Mouse (Mus musculus) retina, postnatal 1 day (tissue): ENCODE results near the gene Clip3.
A peak's percentile ranks its signal among the peaks of the same experiment; 100 is the strongest.

Experiments
- DNase-seq: peaks from one replicate; pipeline ENCODE4 v3.0.0-alpha.2; 2012

The Clip3 gene

GRCm38 (mm10) chr7:30291215-30292131, at the start of gene Clip3:
TSS of gene Clip3 (plus strand) at chr7:30291728.
- DNase-seq, result peak; percentile 92

- DNase-seq, result no peak
Measured at GRCm38 (mm10) chr7:30251956-30252954, 39.3 kb upstream of the Clip3 start.

DNA sequence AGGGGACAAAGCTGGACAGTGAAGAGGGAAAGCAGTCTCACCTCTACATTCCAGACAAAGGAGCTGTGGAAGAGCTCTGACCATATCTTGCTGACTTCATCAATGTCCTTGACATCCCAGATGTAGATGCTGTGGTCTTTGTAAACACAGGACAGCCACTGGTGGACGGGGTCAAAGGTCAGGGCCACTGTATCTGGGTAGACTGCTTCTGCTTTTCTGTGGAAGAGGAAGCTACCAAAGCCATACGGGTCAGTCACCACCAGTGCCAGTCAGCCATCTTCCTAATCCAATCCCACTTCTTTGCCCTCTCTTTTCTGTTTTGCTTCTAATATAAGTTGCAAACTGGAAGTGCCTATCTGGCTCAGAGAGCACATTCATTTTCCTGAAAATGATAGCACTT, 26.5 kb upstream of the Clip3 start:
- DNase-seq, result no peak

GRCm38 (mm10) chr7:30265531-30265930, 26.0 kb upstream of the Clip3 start:
- no peak for DNase-seq

DNA sequence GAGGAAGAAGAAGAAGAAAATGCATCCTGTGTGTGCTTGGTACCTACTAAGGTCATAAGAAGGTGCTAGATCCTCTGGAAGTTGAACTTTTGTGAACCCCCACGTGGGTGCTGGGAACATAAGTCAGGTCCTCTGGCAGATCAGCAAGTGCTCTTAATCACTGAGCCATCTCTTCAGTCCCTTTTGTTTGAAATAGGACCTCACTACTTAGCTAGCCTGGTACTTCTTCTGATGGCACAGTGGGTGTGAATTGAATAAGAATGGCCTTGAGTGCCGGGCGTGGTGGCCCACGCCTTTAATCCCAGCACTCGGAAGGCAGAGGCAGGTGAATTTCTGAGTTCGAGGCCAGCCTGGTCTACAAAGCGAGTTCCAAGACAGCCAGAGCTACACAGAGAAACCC, 25.6 kb upstream of the Clip3 start:
- DNase-seq, result no peak

- no peak for DNase-seq
Measured at GRCm38 (mm10) chr7:30266780-30267179, 24.7 kb upstream of the Clip3 start.

DNA sequence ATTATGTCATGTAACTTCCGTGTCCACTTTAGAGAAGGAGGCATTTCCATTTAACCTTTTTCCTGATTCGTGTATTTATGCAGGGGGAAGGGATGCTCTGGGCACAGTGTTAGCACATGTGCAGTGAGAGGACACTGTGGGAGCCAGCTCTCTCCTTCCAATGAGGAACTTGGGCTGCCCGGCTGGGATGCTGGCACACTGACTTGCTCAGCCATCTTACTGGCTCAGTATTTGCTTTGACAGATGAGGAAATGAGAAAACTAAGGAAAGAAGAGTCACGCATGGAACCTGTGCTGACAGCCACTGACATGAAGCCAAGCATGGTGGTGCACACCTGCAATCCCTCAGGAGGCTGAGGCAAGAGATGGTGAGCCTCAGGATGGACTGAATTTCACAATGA, 21.9 kb upstream of the Clip3 start:
- DNase-seq, result no peak

DNA sequence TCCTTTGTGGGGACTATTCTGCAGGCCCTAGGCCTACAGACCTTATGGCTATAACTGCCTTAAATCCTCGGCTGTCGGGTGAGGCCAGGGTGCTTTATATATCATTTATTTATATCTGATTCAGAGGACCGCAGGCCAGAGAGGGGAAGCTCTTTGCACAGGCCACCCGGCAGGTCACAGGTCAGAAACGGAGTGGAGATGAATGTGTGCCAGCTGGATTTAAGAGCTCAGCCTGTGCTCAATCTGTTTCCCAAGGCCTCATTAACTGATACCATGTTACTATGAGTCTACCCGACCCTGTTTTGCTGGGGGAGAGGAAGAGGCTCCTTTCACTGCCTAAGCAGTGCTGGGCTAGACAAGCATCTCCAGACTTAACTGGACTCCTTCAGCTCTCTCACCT, 17.1 kb upstream of the Clip3 start:
- no peak for DNase-seq

DNA sequence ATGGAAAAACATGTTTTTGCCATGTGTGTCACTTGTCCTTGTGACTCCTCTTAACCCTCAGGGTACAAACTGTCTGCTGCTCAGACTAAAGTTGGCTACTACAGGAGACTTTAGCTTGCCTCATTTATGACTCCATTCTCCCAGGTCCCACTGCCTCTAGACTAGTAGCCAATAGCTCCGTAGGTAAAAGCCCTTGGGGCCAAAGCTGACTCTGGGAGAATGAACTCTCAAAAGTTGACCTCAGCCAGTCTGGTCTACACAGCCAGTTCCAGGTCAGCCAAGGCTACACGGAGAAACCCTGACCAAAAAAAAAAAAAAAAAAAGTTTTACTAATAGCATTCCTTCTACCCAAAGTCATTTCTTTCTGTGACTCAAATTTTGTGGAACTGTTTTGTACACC, 12.6 kb upstream of the Clip3 start:
- DNase-seq, result no peak

DNA sequence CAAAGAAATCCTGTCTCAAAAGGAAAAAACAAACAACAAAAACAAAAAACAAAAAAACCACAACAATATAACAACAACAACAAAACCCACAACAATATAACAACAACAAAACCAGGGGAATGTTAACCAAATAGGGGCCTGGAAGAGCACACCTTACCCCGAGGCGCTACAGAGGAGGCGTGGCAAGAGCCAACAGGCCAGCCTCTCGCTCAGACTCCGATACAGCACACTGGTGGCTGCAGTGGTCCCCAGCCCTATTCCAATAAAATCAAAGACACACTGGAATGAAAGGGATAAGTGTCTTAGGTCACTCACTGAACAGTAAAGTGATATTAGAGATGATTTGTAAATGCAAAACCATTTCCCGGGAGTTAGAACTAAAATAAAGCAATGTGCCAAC, 12.0 kb upstream of the Clip3 start:
- no peak for DNase-seq

DNA sequence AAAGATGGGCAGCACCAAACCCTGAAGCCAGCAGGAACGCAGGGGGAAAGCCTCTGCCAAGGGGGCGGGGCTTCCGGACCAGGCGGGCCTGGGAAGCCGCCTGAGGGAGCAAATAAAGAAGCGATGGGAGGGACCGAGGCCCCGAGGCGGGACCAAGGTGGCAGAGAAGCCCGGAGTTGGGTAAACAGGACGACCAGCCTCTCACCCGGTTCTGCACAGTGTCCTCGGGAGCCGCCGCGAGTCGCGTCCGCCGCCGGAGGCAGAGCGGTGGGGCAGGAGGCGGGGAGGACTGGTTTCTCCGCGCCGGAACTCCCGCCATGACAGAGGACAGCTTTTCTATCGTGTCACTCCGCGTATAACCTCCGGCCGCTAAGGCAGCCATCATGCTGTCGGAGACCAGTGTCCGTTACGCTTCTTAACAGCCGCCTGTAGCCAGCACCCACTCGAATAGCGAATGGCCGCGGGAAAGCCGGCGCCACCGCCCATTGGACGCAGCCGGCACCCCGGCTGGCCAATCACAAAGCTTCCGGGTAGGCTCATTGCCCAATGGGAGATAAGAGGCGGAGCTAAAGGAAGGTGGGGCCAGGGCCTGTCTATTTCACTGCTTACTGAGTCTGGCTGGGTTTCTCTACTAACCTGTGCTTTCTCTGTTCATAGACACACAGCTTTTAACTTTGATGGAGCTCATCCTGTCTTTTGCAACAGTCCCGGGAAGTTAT, 11.4 kb upstream of the Clip3 start, which contains the start of the genes Thap8 and Wdr62:
Thap8 (plus strand) TSS at position 144 of the 719 bp plus-strand sequence.
Wdr62 (minus strand) TSS at position 469 of the 719 bp plus-strand sequence.
- peak; percentile 97 for DNase-seq

- DNase-seq, result peak; percentile 95
Measured at GRCm38 (mm10) chr7:30280670-30281138, 10.8 kb upstream of the Clip3 start.

GRCm38 (mm10) chr7:30281522-30281921, 10.0 kb upstream of the Clip3 start:
- DNase-seq, result no peak

GRCm38 (mm10) chr7:30282740-30283139, 8.8 kb upstream of the Clip3 start:
- no peak for DNase-seq

DNA sequence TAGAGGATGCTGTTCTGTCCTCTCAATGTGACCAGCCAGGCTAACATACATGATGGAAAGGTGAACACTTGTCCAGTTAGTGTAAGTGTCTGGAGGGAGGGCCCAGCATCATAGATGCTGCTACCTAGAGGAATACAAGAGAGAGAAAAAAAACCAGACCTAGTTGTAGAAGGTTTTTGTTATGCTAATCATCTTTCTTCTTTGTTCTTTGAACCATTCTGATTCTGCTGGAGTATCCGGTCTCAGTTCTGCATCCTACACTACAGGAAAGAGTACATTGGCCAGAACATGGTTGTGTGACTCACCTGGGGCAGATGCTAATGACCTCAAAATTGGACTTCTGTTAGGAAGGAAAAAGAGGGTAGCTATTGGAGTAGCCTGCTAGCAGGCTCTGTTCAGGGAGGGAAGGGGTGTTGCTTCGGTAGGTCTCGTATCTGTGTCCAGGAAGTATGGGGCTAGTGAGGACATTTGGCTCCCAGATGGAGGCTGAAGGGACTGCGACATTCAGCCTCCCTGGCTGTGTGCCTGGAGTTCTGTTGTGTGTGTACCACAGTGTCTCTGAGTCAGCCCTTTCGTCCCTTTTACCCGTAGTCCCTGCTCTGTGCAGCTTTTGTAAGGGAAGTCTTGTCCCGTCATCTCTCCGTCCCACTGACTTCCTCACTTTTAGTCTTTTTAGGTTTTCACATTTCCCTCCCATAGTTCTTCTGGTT, 4.7 kb upstream of the Clip3 start:
- DNase-seq, result no peak

GRCm38 (mm10) chr7:30288046-30288445, 3.5 kb upstream of the Clip3 start:
- no peak for DNase-seq

- DNase-seq, result no peak
Measured at GRCm38 (mm10) chr7:30289071-30289713, 2.3 kb upstream of the Clip3 start.

GRCm38 (mm10) chr7:30289714-30290399, 1.7 kb upstream of the Clip3 start:
- peak; percentile 73 for DNase-seq

GRCm38 (mm10) chr7:30293795-30294194, 2.3 kb downstream of the Clip3 start:
- no peak for DNase-seq

GRCm38 (mm10) chr7:30294296-30294695, 2.8 kb downstream of the Clip3 start:
- no peak for DNase-seq

DNA sequence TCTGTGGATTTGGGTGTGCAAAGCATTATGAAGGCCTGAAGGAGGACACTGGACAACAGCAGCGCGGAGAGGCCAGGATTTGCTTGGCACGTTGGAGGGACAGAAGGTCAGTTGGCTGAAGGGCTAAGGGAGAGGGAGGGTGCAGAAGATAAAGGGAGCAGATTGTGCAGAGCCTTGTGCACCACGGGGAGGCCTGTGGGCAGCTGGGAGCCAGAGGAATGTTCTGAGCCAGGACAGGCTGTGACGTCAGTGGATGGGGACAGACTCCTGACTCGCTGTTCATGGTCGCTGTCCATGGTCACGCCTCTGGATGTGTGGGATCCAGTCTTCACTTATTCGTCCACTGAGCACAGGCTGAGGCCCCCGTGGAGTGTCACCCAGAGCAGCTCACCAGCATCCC, 3.6 kb downstream of the Clip3 start:
- DNase-seq, result no peak
